Mouse (Mus musculus): Measurements from ENCODE around the gene Anp32b. TPM values are rescaled to one million over a fixed set of nuclear protein-coding genes. Genes with fewer than 3 reads are reported as not detected.

The Anp32b gene
- polyA plus RNA-seq, 1 experiment from 2014 or later, result 349 TPM

DNA sequence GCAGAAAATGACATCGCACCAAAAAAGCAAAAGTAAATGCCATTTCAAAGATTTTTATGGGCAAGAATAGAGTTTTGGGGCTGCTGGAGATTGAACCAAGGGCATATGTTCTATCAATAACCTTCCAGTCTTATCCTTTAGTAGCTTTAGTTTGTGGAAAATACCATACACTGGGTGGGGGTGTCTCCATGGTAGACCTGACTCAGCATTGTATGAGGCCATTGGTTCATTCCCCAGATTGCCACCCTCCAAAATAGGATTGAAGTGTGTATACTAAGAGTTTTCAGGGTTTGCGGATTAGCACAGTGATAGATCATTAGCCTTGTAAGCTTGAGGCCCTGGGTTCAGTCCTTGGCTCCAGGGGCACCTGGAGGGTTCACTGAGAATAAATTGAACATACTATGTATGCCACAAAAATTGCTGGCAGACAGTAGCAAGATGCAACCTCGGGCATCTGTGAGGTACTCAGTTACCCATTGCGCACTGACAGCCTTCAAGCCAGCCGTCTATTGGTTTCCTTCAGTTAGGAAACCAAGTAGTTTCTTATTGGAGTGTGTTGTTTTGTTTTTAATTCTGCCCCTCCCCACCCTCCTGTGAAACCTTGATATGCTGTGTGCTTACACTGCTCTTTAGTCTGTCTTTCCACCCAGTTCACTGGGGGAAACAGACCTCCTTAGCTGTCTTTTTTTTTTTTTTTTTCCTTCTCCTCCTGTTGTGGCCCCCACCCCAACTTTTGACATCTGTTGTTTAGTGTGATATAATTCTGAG, 3.6 kb downstream of the Anp32b start:
- no peaks in the 10 kb centered on the region for H3K9me3 ChIP-seq
- 74% methylated on average over 5 of the region's 5 CpGs for WGBS
- H3K36me3 ChIP-seq, result no peaks in the 10 kb centered on the region
- no peak for ATAC-seq (ENCODE audit: insufficient number of reproducible peaks, insufficient read depth, low FRiP score, low TSS enrichment)
- H3K27me3 ChIP-seq, result no peaks in the 10 kb centered on the region
- no peak overlapping the region for H3K9ac ChIP-seq
- peaks cover 28% of the 10 kb centered on the region for H3K4me1 ChIP-seq
- H3K4me3 ChIP-seq, result no peak overlapping the region
- no peak overlapping the region; the same call in 1 of the 2 replicates for H3K4me2 ChIP-seq (replicated peaks)
- H3K27ac ChIP-seq, result no peak overlapping the region

DNA sequence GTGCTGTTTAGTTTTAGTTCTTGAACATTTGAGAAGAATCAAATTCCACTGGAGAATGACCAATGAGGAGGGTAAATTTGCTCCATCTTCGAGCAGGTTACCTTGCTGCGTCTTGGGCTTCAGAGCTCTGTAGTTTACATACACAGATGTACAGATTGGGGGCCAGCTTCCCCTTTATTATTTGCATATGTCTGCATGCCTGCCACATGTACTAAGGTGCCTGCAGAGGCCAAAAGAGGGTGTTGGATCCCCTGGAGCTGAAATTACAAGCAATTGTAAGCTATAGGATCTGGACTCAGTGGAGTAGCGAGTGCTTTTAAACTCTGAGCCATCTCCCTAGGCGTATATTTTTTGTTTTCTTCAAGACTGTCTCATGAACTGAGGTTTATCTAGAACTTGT, 6.1 kb downstream of the Anp32b start:
- H3K9ac ChIP-seq, result no peak overlapping the region
- no peaks in the 10 kb centered on the region for H3K27me3 ChIP-seq
- H3K4me2 ChIP-seq (replicated peaks), result no peak overlapping the region
- H3K27ac ChIP-seq, result no peak overlapping the region
- H3K4me1 ChIP-seq, result peaks cover 28% of the 10 kb centered on the region
- WGBS, result 72% methylated on average over 4 of the region's 4 CpGs
- H3K9me3 ChIP-seq, result no peaks in the 10 kb centered on the region
- ATAC-seq (ENCODE audit: insufficient number of reproducible peaks, insufficient read depth, low FRiP score, low TSS enrichment), result no peak
- H3K4me3 ChIP-seq, result no peak overlapping the region
- peaks cover 22% of the 10 kb centered on the region for H3K36me3 ChIP-seq

DNA sequence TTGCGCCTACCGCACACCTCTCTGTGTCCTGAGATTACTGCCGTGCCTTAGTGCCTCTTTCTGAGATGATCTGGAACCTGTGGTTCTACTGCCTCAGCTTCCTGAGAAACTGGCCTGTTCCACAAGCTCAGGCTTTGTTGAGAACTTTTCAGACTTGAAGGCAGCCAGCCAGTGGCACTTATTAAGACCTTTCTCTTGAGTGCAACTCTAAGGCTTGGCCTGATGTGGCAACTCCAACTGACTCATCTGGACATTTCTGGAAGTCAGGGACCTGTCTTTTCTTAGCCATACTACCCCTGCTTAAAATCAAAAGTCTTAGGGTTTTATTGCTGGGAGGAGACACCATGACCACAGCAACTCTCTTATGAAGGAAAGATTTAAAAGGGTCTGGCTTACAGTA, 6.5 kb downstream of the Anp32b start:
- ATAC-seq (ENCODE audit: insufficient number of reproducible peaks, insufficient read depth, low FRiP score, low TSS enrichment), result no peak
- Histone ChIP-seq H3K4me1 (peaks cover 28% of the 10 kb centered on the region), H3K27ac (no peak overlapping the region), H3K4me3 (no peak overlapping the region), H3K4me2 (replicated peaks) (no peak overlapping the region), H3K36me3 (peaks cover 26% of the 10 kb centered on the region), H3K27me3 (no peaks in the 10 kb centered on the region), H3K9ac (no peak overlapping the region), H3K9me3 (no peaks in the 10 kb centered on the region)
- 97% methylated on average over 3 of the region's 3 CpGs for WGBS

DNA sequence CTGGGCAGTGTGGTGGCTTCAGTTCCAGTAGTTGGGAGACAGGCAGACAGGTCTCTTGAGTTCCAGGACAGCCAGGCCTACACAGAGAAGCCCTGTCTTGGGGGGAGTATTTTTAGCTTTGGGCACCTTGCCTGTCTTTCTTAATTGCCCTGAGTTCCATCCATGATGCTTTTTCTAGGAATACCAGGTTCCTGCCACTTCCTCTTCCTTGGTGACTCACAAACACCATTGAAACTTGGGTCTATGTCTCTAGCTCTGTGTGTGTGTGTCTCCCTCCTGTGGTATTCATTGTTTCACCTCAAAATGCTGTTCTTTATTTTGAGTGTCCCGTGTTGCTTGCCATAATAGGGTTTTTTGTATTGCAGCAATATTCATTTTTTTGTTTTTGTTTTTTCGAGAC, 7.7 kb downstream of the Anp32b start:
- H3K4me1 ChIP-seq, result peaks cover 20% of the 10 kb centered on the region
- H3K36me3 ChIP-seq, result peaks cover 39% of the 10 kb centered on the region
- no peak overlapping the region for H3K9ac ChIP-seq
- no peaks in the 10 kb centered on the region for H3K9me3 ChIP-seq
- H3K4me2 ChIP-seq (replicated peaks), result no peak overlapping the region
- 89% methylated on average over 2 of the region's 2 CpGs for WGBS
- no peaks in the 10 kb centered on the region for H3K27me3 ChIP-seq
- ATAC-seq (ENCODE audit: insufficient number of reproducible peaks, insufficient read depth, low FRiP score, low TSS enrichment), result no peak
- no peak overlapping the region for H3K27ac ChIP-seq
- no peak overlapping the region for H3K4me3 ChIP-seq

DNA sequence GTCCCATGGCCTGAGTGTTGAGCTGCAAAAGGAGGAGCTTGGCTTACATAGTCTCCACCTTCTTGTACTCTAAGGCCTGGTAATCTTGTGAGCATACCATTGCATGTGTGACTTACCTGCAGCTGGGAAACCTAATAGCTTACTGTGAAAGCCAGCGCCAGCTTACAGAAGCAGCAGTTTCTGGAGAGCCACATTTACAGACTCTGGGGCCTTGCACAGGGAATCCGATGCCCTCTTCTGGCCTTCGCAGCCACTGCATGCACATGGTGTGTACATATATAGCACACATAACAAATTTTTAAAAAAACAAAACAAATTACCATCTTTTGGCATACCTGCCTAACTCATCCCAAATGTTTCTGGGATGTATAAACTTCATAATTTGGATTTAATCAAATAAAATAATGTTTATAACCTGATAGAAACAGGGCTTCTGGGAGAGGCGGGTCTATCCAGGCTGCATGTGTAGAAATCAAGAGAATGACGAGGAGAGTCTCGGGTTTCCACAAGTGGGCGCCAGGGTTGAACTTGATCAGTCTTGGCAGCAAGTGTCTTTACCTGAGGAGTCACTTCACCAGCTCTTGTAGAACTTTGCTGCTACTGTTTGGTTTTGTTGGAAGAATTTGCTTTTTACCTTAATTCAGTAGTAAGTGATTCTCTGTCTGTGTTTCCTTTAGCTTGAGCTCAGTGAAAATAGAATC, 12.6 kb downstream of the Anp32b start:
- no peak overlapping the region for H3K4me2 ChIP-seq (replicated peaks)
- H3K9me3 ChIP-seq, result no peaks in the 10 kb centered on the region
- ATAC-seq (ENCODE audit: insufficient number of reproducible peaks, insufficient read depth, low FRiP score, low TSS enrichment), result no peak
- WGBS, result 77% methylated on average over 7 of the region's 7 CpGs
- H3K4me3 ChIP-seq, result no peak overlapping the region
- H3K4me1 ChIP-seq, result no peaks in the 10 kb centered on the region
- H3K36me3 ChIP-seq, result peaks cover 85% of the 10 kb centered on the region
- no peak overlapping the region for H3K9ac ChIP-seq
- H3K27ac ChIP-seq, result no peak overlapping the region
- H3K27me3 ChIP-seq, result no peaks in the 10 kb centered on the region

DNA sequence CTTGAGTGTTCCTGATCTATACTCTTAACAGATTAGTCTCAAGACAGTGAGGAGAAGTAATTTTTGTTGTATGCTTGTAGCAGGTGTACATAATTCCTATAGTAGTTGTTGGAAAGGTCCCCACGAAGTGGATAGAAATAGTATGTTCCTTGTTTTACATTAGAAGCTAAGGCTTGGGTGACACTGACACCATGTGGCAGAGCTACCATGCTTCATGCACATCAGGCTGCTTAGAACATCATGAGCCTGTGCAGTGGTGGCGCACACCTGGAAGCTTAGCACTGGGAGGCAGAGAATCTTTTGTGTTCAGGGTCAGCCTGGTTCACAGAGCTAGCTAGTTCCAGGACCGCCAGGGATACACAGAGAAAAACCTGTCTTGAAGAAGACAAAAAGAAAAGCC, 15.0 kb downstream of the Anp32b start:
- peaks cover 94% of the 10 kb centered on the region for H3K36me3 ChIP-seq
- WGBS, result 92% methylated on average over 3 of the region's 3 CpGs
- no peak overlapping the region for H3K27ac ChIP-seq
- no peak overlapping the region for H3K4me3 ChIP-seq
- H3K9me3 ChIP-seq, result no peaks in the 10 kb centered on the region
- no peaks in the 10 kb centered on the region for H3K4me1 ChIP-seq
- no peak for ATAC-seq (ENCODE audit: insufficient number of reproducible peaks, insufficient read depth, low FRiP score, low TSS enrichment)
- H3K9ac ChIP-seq, result no peak overlapping the region
- H3K27me3 ChIP-seq, result no peaks in the 10 kb centered on the region
- no peak overlapping the region for H3K4me2 ChIP-seq (replicated peaks)

DNA sequence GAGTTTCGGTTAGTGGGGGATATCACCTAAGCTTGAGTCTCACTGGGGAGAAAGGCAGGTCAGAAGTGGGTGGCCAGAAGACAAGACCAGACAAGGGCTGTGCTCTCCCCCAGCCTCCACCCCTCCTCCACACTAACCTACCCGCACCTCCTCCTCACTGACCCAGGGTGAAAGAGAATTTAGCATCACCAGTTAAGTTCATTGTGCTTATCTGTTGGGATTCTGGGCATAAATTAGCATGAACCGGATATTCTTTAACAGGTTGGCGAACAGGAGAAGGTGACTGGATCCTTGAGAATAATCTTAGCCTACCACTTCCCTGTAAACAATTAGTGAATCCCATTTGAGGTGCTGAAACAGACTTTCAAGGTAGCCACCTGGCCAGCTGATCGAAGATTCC, 24.4 kb downstream of the Anp32b start:
- Histone ChIP-seq H3K9me3 (no peaks in the 10 kb centered on the region), H3K4me2 (replicated peaks) (no peak overlapping the region), H3K4me1 (no peaks in the 10 kb centered on the region), H3K9ac (no peak overlapping the region), H3K27ac (no peak overlapping the region), H3K27me3 (no peaks in the 10 kb centered on the region), H3K4me3 (no peak overlapping the region), H3K36me3 (peaks cover 66% of the 10 kb centered on the region)
- ATAC-seq (ENCODE audit: insufficient number of reproducible peaks, insufficient read depth, low FRiP score, low TSS enrichment), result no peak
- 91% methylated on average over 5 of the region's 5 CpGs for WGBS

DNA sequence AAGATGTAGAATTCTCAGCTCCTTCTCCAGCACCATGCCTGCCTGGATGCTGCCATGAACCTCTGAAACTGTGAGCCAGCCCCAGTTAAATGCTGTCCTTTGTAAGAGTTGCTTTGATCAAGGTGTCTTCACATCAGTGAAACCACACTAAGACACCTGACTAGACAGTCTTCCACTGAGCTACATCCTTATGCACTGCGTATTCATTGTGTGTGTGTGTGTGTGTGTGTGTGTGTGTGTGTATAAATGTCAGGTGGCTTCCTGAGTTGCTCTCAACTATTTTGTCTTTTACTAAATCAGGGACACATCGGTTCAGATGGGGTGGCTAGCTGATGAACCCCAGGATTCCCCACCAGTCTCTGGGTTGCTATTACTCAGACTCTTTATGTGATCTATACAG, 28.4 kb downstream of the Anp32b start:
- Histone ChIP-seq H3K9ac (no peak overlapping the region), H3K4me3 (no peak overlapping the region), H3K27ac (no peak overlapping the region), H3K4me1 (no peaks in the 10 kb centered on the region), H3K27me3 (no peaks in the 10 kb centered on the region), H3K9me3 (no peaks in the 10 kb centered on the region), H3K4me2 (replicated peaks) (no peak overlapping the region), H3K36me3 (peaks cover 35% of the 10 kb centered on the region)
- 100% methylated on average over 2 of the region's 2 CpGs for WGBS
- no peak for ATAC-seq (ENCODE audit: insufficient number of reproducible peaks, insufficient read depth, low FRiP score, low TSS enrichment)

DNA sequence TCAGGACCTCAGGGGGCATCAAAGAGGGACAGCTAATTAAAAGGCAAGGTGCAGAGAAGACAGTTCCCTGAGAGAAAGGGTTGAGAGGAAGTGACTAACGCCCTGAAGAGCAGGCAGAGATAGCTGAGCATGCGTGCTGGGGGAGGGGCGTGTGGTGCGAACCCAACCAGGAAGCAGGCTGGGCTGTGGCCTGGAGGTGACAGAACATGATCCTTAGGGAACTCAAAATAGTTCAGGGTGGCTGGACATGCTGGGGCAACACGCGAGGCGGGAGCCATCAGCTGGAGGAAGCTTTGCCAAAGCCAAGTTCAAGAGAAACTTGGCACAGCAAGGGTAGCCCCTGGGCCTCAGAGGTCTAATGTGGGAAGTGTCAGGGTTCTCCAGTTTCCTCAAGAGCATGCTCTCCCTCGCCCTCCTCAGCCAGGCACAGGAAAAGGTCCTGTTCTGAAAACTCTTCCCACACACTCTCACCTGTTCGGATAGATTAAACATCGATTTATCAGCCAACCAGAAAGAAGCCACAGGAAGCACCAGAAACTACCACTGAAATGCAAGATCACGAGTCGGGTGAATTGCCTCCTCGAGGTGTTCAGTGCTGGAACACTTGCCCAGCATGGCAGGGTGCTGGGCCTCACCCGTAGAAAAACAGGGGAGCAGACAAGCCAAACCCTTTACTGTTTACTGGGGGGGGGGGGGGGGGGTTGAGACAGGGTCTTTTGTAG, 35.2 kb downstream of the Anp32b start:
- Histone ChIP-seq H3K27ac (no peak overlapping the region), H3K27me3 (no peaks in the 10 kb centered on the region), H3K4me1 (peaks cover 8% of the 10 kb centered on the region), H3K9me3 (no peaks in the 10 kb centered on the region), H3K4me2 (replicated peaks) (no peak overlapping the region), H3K9ac (no peak overlapping the region), H3K36me3 (no peaks in the 10 kb centered on the region), H3K4me3 (no peak overlapping the region)
- no peak for ATAC-seq (ENCODE audit: insufficient number of reproducible peaks, insufficient read depth, low FRiP score, low TSS enrichment)
- WGBS, result 49% methylated on average over 14 of the region's 14 CpGs

DNA sequence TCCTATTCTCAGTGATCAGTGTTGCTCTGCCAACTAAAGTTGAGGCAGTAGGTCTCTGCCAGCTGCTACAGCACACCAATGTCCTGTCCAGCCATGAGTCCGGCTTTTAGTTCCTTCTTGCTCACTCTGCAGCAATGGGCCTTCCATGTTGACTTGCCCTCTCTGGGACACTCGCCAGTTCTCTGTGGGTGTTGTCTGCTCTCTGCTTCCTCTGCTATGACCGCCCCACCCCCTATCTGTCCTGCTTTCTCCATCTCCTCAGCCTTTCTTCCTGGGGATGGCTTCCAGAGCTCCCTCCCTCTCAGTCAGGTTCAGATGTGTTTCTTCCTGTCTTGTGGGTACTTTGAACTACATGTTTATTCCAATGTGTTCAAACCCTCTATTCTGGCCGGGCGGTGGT, 36.6 kb downstream of the Anp32b start:
- no peak overlapping the region for H3K4me2 ChIP-seq (replicated peaks)
- 86% methylated on average over 5 of the region's 5 CpGs for WGBS
- no peaks in the 10 kb centered on the region for H3K9me3 ChIP-seq
- no peak overlapping the region for H3K4me3 ChIP-seq
- no peak overlapping the region for H3K27ac ChIP-seq
- H3K4me1 ChIP-seq, result peaks cover 8% of the 10 kb centered on the region
- no peak for ATAC-seq (ENCODE audit: insufficient number of reproducible peaks, insufficient read depth, low FRiP score, low TSS enrichment)
- H3K27me3 ChIP-seq, result no peaks in the 10 kb centered on the region
- no peak overlapping the region for H3K9ac ChIP-seq
- no peaks in the 10 kb centered on the region for H3K36me3 ChIP-seq

DNA sequence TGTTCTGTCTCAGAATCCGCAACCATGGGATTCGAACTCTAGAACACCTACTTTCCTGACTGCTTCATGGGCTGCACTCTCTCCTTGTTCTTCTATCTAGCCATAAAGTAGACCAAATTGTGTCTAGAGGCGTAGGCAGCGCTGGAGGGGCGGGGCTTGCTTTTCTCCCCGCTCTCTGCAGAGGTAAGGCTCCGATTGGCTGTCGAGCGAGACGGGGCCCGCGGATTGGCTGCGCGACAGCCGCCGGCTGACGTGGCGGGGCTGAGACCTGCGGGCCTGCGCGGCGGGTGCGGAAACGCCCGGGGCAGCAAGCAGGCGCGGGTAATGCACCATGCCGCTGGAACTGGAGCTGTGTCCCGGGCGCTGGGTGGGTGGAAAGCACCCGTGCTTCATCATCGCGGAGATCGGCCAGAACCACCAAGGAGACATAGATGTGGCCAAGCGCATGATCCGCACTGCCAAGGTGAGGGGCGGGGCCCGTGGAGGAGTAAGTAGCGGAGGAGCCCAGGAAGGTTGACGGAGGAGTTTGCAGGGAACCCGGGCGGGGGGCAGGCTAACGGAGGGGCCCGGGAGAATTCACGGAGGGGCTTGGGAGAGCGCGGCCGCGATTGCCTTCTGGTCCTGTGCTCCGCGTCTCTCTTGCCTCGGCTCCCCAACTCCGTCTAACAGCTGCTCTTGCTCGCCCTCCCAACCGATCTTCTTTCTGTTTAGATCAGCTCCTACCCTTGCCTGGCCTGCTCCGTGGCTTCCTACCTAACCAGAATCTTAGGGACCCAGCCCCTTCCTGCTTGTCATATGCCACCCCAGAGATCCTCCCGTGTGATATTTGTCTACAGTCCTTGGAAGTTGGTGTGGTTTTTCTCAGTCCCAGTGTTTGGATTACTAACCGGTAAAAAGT, 38.6 kb downstream of the Anp32b start, which contains the start of gene Nans:
Gene Nans (plus strand): TSS at position 221 of the 898 bp plus-strand sequence.
- Histone ChIP-seq H3K4me2 (replicated peaks) (peak within 1 kb of the TSS; percentile 62), H3K27ac (peak within 1 kb of the TSS; percentile 61), H3K4me1 (peaks cover 8% of the 10 kb centered on the region), H3K4me3 (peak within 1 kb of the TSS; percentile 68), H3K27me3 (no peaks in the 10 kb centered on the region), H3K9ac (peak within 1 kb of the TSS; percentile 74), H3K9me3 (no peaks in the 10 kb centered on the region), H3K36me3 (peaks cover 17% of the 10 kb centered on the region)
- ATAC-seq (ENCODE audit: insufficient number of reproducible peaks, insufficient read depth, low FRiP score, low TSS enrichment), result peak; percentile 93
- WGBS, result under 1% methylated on average over 58 of the region's 58 CpGs

Data from embryonic facial prominence, embryonic 12.5 days (tissue).